In genomic region chr7:139390380-139390779, GRCm38 (mm10) we compare ENCODE assay signal across 8 mouse cellular contexts. TPM values are rescaled to one million over a fixed set of nuclear protein-coding genes. Genes with fewer than 3 reads are reported as not detected.
A peak's percentile ranks its signal among the peaks of the same experiment; 100 is the strongest.
DNase-seq lines count a peak whose midpoint lies in the region; ATAC-seq lines count a peak whose summit lies in the region.

No protein-coding gene starts in this region.

- H3K4me2 ChIP-seq in forebrain, embryonic 12.5 days = peak overlapping the region; percentile 74
- H3K4me2 ChIP-seq in liver, embryonic 11.5 days = peak overlapping the region; percentile 91; the same call in 1 of the 2 replicates

- no peaks in the 10 kb centered on the region for H3K36me3 ChIP-seq in forebrain, embryonic 12.5 days (replicated peaks)
- no peaks in the 10 kb centered on the region for H3K36me3 ChIP-seq in liver, embryonic 11.5 days (ENCODE audit: control insufficient read depth, insufficient read depth, low read length)

- peak overlapping the region; percentile 33; the same call in 1 of the 2 replicates for H3K9ac ChIP-seq in forebrain, embryonic 12.5 days
- H3K9ac ChIP-seq in liver, embryonic 11.5 days (ENCODE audit: low read depth, low read length) = no peak overlapping the region

- no peak for ATAC-seq in forebrain, embryonic 12.5 days (ENCODE audit: low FRiP score)
- ATAC-seq in liver, embryonic 11.5 days (replicated peaks; ENCODE audit: low FRiP score) = no peak

- no peak overlapping the region for H3K27ac ChIP-seq in forebrain, embryonic 12.5 days
- H3K27ac ChIP-seq in liver, embryonic 11.5 days (ENCODE audit: low read depth, low read length) = no peak overlapping the region

- DNase-seq in left cerebral cortex, postnatal 25 days (ENCODE audit: low spot score in 2 of 2) = peak; percentile 32 to 45
- no peak for DNase-seq in left cerebral cortex, adult 18-20 months (ENCODE audit: low spot score in 2 of 2)
- DNase-seq in cerebellum, adult 11-12 months = peak; percentile 85
- DNase-seq in liver, embryonic 11.5 days (ENCODE audit: low spot score) = no peak
- DNase-seq in right cerebral cortex, postnatal 4 days = peak; percentile 24
- no peak for DNase-seq in spleen, postnatal 14 days (ENCODE audit: low spot score in 2 of 2)
- DNase-seq in layer of hippocampus, postnatal 14 days (ENCODE audit: low spot score in 2 of 2) = no peak

- H3K4me3 ChIP-seq in forebrain, embryonic 12.5 days (replicated peaks) = no peak overlapping the region
- H3K4me3 ChIP-seq in liver, embryonic 11.5 days (ENCODE audit: low read depth, low read length) = no peak overlapping the region

- H3K27me3 ChIP-seq in forebrain, embryonic 12.5 days = no peaks in the 10 kb centered on the region
- no peaks in the 10 kb centered on the region for H3K27me3 ChIP-seq in liver, embryonic 11.5 days (replicated peaks; ENCODE audit: control insufficient read depth, insufficient read depth, low read length)

- no peaks in the 10 kb centered on the region for H3K9me3 ChIP-seq in forebrain, embryonic 12.5 days
- no peaks in the 10 kb centered on the region for H3K9me3 ChIP-seq in liver, embryonic 11.5 days (ENCODE audit: control insufficient read depth, low read length)

- H3K4me1 ChIP-seq in forebrain, embryonic 12.5 days = peaks cover 23% of the 10 kb centered on the region
- H3K4me1 ChIP-seq in liver, embryonic 11.5 days (replicated peaks; ENCODE audit: control insufficient read depth, insufficient read depth, low read length) = peaks cover 13% of the 10 kb centered on the region

- 90% methylated on average over 3 of the region's 3 CpGs for WGBS in forebrain, embryonic 12.5 days
- WGBS in liver, embryonic 11.5 days = 80% methylated on average over 3 of the region's 3 CpGs

- intact Hi-C loops in left cerebral cortex, postnatal 25 days (cut with DNase I) = loop anchor here (2.0 kb wide), 2 partner anchors 82 to 88 kb away; no protein-coding TSS in a partner anchor

RNA-seq across cellular contexts. Expression of gene Inpp5a, which starts 1.5 kb away (rescaled TPM):
- 10 to 100 TPM; 58.5 to 59.2 TPM for total RNA-seq in left cerebral cortex, postnatal 25 days (2021)
- 10 to 100 TPM; 60.0 to 61.8 TPM for total RNA-seq in left cerebral cortex, adult 18-20 months (2021)
- 17.3 TPM in 2 replicates for polyA plus RNA-seq in forebrain, embryonic 12.5 days (2016; fragmentation: Nextera tagmentation; extraction: Ambion mirVana)
- polyA plus RNA-seq in liver, embryonic 11.5 days (2014; fragmentation: Nextera tagmentation; extraction: Ambion mirVana) = 11.8 and 14.3 TPM in 2 replicates
- 10 to 100 TPM; 41.1 to 41.2 TPM for total RNA-seq in layer of hippocampus, postnatal 14 days (2021)

Comparison
In these comparisons a context has a peak if more than half of its experiments do, and no peak if none do; other contexts are left out.
1. DNase-seq: peak in left cerebral cortex, postnatal 25 days (2 of 2), cerebellum, adult 11-12 months (single experiment) and right cerebral cortex, postnatal 4 days (single experiment); none in left cerebral cortex, adult 18-20 months (0 of 2), liver, embryonic 11.5 days (single experiment), spleen, postnatal 14 days (0 of 2) and layer of hippocampus, postnatal 14 days (0 of 2).